Mouse (Mus musculus): Measurements from ENCODE around the gene Msln.
"Not testable (repeated sequence)": the region's sequence is repeated elsewhere in the genome, so short reads cannot be mapped to it uniquely, and the experiment has no call there.

The Msln gene

DNA sequence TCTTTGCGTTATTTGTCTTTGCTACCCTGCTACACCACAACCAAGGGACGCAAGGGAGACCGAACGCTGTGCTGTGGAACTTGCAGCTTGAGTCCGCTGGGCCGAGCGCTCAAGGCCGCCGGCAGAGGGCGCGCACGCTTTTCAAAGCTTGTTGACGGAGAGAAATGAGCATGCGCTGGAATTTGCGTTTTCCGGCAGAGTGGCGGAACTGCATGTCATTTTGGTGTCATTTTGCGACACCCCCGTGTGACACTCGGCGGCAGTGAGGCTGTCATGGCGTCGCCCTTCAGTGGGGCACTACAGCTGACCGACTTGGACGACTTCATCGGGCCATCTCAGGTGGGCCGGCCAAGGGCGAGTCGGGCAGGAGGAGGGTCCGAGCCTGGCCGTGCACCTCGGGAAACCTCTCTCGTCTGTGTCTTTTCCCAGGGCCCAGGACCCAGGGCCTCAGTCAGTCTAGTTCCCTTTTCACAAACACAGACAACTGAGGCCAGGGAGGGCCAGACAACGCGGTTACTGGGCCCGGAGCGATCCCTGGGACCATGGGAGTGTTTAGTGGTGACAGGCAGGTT, 19.5 kb upstream of the Msln start, which contains the start of gene Narfl:
Gene Narfl (plus strand): TSS at position 228 of the 572 bp plus-strand sequence.
- in situ Hi-C loops (cut with MboI, MseI), result no loop called here

DNA sequence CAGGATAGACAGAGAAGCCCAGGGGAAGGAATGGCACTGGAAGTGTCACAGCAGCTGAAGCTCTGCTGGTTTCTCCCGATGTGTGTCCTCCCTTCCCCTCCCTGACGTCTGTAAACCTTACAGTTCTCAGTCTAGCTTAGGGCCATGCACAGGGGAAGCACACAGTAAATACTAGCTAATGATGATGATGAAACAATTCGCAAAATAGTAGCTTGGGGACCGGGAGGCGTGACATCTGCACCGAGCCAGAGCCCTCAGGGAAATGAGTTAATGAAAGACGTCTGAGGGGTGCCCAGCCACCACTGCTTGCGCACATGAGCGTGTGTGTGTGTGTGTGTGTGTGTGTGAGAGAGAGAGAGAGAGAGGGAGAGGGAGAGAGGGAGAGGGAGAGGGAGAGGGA, 15.2 kb upstream of the Msln start:
- in situ Hi-C loops (cut with MboI, MseI), result loop anchor here (5.0 kb wide), 1 partner anchor 33 kb away; no protein-coding TSS in a partner anchor

DNA sequence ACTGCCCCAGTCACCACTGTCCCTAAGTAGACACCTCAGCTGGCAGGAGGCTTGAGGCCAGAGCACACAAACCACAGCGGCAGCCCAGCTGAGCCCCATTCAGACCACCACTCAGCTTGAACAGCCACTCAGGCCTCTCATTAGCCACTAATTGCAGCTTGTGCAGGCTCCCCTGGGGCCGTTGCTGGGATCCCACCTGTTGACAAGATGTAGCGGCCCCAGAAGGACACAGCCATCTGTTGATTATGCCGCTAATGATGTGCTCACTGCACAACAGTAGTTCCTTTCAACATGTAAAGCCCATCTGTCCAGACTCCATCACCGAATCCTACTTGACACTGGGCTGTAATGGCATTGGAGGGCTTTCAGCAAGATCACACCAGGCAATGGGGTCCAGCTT, 11.7 kb upstream of the Msln start:
- in situ Hi-C loops (cut with MboI, MseI), result loop anchor here (5.0 kb wide), 1 partner anchor 36 kb away; no protein-coding TSS in a partner anchor

DNA sequence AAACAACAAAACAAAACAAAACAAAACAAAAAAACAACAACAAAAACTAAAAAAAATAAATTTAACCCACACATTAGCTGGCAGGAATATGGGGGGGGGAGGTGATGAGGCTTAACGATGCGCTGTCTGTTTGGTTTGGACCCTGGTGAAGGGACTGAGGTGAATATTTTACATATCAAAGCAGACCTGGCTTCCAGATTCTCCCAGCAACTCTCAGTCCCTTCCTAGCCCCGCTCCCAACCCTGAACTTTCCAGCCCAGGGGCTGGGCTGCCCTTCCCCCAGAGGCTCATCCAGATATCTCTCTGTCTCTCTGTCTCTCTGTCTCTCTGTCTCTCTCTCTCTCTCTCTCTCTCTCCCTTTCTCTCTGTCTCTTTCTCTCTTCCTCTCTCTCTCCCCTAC, 8.4 kb upstream of the Msln start:
- in situ Hi-C loops (cut with MboI, MseI), result no loop called here

DNA sequence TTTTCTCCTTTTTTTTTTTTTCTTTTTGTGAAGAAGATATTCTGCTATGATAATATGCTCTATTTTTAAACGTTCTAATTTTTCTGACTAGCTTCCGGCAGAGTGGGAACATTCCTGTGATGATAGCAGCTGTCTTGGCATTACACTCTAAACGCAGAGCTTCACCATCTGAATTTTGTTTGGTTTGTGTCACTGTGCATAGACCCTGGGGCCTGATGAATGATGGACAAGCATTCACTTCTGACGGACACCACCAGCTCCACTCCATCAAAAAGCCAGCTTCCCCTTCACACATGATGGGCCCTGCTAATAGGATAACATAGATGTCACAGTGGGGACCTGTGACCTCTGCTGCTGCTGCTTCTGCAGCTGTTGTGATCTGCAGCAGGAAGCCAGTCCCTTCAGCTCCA, 7.4 kb upstream of the Msln start:
- in situ Hi-C loops (cut with MboI, MseI), result no loop called here

DNA sequence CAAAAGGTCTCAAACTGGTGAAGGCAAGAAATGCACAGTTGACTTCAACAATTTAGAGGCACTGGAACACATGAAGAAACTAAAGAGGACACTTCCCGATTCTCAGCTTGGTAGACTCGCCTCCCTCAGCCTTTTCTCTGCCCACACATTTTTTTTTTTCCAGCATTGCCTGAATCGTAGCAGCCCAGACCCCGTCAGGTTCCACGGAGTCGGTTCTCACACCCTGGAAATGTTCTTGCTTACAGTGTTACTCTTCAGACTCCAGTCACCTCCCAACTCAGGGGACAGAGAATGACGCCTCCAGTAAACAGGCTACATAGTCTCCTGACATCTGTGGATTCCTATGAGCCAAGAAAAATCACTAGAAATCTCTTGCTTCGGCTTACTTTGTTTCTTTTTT, 6.0 kb upstream of the Msln start:
- in situ Hi-C loops (cut with MboI, MseI), result no loop called here

DNA sequence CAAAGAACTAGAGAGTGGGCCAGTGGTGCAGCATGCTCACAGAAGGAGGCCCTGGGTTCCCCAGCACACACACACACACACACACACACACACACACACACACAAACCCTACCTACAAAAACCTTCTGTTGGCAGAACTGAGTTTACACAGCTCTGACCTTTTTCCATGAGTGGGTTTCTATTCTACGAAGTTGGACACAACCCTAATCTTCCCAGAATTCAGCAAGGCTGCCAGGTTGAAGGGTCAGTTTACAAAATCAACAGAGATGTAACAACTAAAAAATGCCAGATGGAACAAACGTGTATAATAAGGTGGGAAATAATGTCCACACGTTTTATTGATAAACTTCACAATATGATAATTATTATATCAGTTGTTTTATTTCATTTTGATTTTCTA, 3.5 kb upstream of the Msln start:
- in situ Hi-C loops (cut with MboI, MseI), result no loop called here

DNA sequence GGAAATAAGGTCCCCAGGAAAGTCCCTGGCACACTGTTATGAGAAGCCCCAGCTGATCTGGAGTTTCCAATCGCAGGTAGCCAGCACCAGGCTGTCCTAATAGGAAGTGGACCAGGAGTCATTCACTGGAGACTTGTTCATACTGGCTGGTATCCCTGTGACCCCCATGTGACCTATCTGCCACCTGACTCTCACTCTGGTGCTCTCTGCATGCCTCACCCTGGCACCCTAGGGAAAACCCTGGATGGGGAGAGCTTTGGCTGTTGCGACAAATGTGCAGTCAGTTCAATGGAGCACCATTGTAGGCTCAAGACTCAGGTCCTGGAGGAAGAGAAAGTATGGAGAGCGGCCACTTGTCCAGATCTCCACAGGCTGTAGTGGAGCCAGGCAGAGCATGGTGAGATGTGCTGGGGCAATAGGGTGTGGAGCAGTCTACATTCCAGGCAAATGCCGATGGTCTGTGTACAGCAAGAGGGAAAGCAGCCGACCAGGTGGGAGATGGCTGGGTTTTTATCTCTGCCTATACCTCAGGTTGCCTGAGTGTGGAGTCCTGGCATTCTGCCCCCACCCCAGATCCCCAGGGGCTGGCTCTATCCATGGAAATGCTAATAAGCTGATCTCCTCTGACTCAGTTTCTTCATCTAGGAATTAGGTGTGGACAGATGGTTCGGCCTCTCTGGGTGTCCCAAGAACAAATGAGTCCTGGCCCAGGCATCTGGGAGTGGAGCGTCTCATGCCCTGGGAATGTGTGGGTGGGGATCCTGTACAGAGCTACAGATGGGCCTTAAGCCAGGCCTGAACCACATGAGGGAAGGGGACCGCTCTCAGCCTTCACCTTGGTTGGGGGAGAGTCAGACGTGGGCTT, 2.4 kb upstream of the Msln start:
- in situ Hi-C loops (cut with MboI, MseI), result no loop called here

DNA sequence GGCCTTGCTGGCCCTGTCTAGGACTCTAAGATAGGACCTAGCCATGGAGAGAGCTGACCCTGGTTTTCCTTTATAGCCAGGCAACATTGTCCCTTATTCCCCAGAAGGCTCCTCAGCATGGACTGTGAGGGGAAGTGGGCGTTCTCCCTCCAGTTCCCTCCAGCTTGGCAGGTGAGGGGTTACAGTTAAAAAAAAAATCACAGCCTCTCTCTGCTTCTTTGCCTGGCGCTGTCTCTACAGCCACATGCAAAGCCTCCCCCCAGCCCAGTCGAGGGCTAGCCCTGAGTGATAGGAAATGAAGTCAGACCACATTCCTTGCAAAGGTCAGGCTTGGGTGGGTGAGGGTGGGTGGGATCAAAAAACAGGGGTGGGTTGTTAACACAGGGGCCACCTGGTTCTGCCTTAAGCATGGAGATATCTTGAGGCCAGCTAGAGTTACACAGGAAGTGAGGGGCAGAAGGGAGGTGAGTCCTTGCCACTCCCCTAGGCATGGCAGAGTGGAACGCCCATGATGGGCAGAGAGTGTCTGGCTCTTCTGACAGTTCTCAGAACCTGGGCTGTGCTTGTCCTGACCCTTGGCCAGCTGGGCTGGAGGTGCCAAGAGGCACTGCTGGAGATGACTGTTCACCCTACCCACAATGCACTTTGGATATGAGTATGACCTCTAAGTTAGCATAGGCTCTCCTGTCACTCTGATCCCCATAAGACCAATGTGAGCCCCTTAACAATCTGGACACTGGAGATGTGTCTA, 1.6 kb upstream of the Msln start:
- in situ Hi-C loops (cut with MboI, MseI), result no loop called here

DNA sequence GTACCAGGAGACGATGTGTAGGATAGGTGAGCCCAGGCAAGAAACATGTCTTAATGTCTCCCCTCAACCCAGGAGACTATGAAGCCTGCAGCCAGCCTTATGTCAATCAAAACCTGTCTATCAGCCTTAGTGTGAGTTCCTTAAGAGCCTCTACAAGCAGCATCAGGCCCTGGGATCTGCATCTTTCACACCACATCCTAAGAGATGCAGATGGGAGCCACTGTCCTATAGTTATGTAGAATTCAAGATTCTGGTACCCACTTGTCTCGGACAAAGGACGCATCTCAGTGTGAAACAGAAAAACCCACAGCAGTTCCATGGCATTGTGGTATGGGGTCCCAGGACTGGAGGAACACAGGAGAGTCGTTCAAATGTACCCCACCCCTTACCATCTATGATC, 908 bp upstream of the Msln start:
- in situ Hi-C loops (cut with MboI, MseI), result no loop called here

DNA sequence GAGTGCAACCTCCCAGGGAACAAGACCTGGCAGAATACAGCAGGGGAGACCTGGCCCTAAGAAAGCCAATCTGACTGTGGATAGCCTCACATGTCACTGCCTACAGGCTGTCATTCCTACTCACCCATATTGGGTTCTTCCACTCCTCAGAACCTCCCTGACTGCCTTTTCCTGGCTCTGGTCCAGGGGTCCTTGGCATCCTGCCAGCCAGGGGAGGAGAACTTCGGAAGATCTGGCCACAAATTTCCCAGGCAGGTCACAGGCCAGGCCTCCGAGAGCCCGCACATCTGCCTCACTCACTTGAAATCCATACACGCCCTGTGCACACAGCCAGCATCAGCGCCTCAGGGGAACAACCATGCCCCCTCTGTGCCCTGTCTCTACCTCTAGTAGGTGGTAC, 2.7 kb downstream of the Msln start:
- in situ Hi-C loops (cut with MboI, MseI), result no loop called here

DNA sequence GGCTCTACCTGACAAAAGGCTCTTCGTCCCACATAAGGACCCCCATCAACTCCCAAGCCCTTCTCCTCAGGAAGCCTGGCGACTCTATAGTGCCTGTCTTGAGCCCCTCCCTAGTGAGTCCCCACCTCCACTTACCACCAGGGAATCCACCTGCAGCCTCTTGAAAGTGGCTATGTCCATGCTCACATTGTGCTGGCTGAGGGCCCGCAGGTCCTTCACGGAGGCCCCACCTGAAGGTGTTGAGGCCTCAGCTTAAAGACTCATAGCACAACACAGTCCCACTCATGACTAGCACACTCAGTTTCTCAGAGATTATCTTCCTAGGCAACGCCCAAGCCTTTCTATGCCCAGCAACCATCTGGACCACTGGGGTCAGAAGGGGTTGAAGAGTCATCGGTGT, 4.9 kb downstream of the Msln start:
- in situ Hi-C loops (cut with MboI, MseI), result no loop called here

DNA sequence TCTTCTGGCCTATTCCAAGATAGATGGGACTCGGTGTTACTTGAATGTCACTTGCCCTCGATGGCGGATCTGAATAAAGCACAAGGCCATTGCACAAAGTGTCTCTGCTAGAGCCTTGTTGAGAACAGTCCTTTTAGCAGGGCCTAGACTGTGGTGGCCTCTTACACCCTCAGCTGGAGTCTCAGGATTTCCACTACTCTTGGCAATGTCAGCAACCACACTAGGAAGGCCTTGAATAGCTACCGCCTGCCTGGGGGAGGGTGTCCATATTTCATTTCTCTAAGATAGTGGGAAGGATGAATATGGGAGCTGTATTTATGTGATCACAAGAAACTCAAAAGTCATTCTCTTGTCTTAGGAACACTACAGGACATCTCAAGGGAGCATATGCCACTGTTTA, 5.9 kb downstream of the Msln start:
- in situ Hi-C loops (cut with MboI, MseI), result no loop called here

DNA sequence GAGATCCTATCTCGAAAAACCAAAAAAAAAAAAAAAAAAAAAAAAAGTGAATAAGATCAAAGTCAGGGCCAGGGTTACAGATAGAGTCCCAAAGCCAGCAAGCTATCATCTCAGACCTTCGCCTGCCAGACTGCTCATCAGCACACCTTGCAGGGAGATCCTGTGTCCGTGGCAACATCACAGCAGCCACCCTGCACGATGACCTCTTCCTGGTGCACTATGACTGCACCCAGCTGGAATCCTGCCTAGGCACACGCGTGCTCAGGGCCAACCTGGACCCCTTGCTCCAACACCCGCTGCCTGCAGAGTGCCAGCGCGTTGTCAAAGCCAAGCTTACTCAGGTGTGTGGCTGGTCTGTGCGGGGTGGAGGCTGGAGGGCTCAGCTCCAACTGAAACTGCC, 9.9 kb downstream of the Msln start:
- in situ Hi-C loops (cut with MboI, MseI), result no loop called here

DNA sequence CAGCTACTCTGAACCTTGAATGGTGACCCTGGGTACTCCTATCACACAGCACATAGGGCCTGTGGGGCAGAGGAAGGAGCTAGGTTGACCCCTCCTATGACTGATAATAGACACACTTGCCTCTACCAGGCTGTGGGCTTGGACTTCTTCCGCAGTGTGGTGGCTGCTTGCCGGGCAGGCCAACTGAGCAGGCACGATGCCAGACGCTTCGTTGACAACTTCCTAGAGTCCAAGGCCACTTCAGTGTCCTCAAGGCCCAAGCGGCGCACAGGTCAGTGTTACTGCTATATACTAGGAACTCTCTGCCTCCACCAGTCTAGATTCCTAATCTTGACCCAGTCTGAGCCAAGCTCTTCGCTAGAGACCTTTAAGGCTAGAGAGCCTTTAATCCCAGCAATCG, 10.3 kb downstream of the Msln start:
- in situ Hi-C loops (cut with MboI, MseI), result no loop called here

DNA sequence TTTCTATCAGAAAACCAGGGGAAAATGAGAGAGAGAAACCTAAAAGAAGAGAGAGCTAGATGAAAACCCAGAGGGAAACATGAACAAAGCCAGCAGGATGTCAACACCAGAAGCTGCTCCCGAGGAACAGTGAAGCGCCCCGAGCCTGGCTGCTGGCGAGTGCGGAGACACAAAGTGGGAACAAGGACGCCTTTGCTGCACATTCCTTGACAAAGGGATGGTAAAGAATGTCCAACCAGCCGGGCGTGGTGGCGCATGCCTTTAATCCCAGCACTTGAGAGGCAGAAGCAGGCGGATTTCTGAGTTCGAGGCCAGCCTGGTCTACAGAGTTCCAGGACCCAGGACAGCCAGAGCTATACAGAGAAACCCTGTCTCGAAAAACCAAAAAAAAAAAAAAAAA, 12.7 kb downstream of the Msln start:
- in situ Hi-C loops (cut with MboI, MseI), result not testable (repeated sequence)

DNA sequence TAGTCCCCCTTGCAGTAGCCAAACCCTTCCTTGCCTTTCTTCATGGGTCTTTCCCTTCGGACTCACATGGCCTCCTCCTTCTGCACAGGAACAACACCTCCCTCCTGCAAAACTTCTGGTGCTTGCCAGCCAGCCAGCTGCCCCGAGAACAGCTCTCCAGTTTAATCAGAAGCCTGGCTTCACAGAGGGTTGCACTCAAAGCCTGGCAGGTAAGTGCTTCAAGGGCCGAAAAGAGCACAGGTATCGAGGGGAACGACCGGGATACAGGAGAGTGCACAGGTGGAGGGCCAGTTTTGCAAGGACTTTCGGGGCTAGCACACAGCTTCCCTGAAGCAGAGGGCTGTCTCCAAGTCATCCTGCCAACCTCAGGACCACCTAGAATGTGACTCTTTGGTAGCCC, 15.3 kb downstream of the Msln start:
- in situ Hi-C loops (cut with MboI, MseI), result no loop called here

DNA sequence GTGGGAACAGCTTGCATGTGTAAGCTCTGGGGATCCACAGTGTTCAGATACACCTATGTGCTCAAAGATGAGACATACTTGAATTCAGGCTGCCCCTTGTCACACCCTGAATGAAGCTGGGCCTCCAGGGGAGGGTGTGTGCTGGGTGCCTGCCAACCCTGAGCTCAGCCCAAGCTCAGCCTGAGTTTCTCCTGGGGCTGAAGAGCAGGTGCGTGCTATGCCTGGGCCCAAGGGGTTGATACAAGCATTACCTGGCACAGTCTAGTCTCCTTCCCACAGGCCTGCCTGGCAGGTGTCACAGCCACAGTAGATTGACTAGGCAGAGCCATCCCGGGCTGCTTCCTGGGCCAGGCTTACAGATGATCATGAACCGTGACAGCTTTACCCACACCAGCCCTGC, 18.4 kb downstream of the Msln start, which contains the start of gene Mslnl:
Gene Mslnl (plus strand): TSS at position 298 of the 400 bp plus-strand sequence.
- in situ Hi-C loops (cut with MboI, MseI), result no loop called here

DNA sequence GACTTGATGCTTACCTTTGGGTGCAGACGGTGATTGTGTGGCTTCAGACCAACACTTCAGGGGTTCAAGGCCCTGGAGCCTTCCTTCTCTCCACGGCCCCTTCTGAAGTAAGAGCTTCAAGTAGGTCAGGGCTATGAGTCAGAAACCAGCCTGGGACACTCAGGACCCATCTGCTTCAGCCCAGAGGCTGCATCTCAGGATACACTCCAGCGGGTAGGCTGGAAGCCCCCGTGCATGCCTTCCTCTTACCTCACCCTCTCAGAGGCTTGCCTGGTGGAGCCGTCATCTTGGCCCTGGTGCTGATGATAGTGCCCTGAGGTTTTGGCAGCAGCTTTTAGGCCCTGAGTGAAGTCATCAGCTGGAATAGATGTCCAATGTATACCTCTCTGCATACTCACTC, 18.9 kb downstream of the Msln start:
- in situ Hi-C loops (cut with MboI, MseI), result no loop called here

DNA sequence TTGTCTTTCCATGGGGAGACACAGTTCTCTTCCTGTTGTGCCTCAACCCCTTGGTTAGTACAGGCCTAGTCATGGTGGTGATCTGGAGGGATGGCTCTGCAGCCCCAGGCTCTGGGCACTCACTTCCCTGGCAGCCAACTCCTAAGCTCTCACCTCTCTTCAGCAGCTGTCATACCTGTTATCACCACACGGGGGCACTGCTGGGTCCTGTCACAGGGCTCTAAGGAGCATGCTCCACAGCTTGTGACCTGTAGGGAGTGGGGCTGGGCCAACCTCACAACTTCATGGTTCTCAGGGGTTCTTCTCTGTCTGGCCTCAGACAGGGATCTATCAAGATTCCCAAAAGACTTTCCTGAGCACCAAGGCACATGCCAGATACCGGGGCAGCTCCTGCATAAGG, 22.1 kb downstream of the Msln start:
- in situ Hi-C loops (cut with MboI, MseI), result loop anchor here in 1 of 2 experiments (5.0 kb wide), 1 partner anchor 65 kb away; the partner anchor contains the start of genes AC134908.4 and Metrn

DNA sequence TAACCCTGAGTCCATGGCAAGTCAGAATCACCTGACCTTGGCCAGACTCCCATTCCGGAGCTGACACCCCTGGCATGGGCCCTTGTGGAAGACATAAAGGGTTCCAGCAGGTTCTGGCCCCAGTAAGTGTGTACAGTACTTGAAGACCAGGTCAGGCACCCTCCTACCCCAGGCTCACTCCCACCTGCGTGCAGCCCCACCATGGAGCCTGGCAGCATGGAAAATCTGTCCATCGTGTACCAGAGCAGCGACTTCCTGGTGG, 26.2 kb downstream of the Msln start:
- in situ Hi-C loops (cut with MboI, MseI), result no loop called here

DNA sequence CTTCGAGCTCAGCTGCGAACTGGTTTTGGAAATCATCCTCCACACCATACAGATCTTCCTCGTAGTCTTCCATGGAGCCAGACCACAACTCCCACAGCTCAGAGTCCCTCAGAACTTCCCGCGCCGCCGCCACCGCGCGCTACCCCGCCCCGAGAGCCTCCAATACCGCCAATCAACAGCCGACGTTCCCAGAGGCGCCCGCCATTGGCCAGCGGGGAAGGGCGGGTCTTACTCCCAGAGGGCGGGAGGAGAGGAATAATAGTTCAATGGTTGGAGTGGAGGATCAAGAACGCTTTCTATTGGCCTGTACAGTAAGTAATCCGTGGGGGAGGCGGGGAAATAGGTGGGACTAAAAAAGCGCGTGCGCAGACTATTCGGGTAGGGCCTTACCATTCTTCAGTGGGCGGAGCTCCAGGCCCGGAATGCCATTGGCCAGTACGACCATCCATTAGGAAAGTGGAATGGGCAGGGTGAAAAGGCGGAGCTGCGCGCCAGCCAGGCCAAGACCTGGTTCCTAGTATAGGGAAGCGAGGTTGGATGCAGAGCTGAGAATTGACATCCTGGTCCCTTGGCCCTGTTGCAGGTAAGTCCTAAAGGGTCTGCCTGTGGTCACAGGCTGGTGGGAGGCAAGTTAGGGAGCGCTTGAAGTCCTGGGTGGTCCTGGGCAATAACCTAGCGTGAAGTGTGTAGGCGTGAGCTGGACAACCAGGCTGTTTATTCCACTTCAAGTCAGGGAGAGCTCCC, 26.7 kb downstream of the Msln start, which contains the start of the genes Chtf18 and Rpusd1:
Gene Chtf18 (minus strand): TSS at position 155 of the 744 bp plus-strand sequence.
Gene Rpusd1 (plus strand): TSS at position 406 of the 744 bp plus-strand sequence.
- in situ Hi-C loops (cut with MboI, MseI), result no loop called here
